Mouse (Mus musculus): ENCODE results near the gene Ubqln4. TPM values are rescaled to one million over a fixed set of nuclear protein-coding genes. Genes with fewer than 3 reads are reported as not detected.

Ubqln4 gene
- total RNA-seq, 2 experiments from 2014 or later, result 86.3 to 89.9 TPM

GRCm38 (mm10) chr3:88541622-88542401, 11.7 kb upstream of the Ubqln4 start:
- no peak for DNase-seq (ENCODE audit: low spot score)

DNA sequence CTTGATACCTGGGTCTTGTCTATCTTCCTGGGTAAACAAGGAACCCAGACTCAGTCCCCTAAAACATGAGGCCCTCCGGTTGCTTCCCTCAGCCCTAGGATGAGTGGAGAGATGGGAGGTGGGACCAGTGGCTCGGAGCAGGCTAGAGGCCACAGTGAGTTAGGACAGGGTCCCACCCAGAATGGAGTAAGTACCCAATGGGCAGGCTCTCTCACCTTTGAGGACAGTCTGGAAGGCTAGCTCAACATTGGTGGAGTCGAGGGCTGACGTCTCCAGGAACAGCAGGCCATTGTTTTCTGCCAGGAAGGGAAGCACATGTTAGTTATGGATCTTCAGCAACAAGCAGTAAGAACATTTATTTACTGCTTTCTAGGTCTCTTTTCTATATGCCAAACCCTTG, 11.1 kb upstream of the Ubqln4 start:
- no peak for DNase-seq (ENCODE audit: low spot score)

DNA sequence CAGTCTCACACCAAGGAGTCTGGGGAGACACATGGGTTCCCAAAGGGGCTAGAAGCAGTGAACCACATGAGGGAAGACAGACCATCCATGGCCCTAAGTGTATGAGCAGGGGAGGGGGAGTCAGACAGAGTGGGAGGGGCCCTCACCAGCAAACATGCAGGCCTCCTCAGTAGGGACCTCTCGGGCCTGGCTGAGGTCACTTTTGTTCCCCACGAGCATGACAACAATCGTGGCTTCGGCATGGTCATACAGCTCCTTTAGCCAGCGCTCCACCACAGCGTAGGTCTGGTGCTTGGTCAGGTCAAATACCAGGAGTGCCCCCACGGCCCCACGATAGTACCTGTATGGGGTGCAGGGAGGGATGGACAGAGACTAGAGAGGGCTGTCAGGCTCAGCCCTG, 10.4 kb upstream of the Ubqln4 start:
- no peak for DNase-seq (ENCODE audit: low spot score)

- DNase-seq (ENCODE audit: low spot score), result no peak
Observed at GRCm38 (mm10) chr3:88543651-88544410, 9.7 kb upstream of the Ubqln4 start.

- DNase-seq (ENCODE audit: low spot score), result no peak
Observed at GRCm38 (mm10) chr3:88544514-88544913, 9.0 kb upstream of the Ubqln4 start.

DNA sequence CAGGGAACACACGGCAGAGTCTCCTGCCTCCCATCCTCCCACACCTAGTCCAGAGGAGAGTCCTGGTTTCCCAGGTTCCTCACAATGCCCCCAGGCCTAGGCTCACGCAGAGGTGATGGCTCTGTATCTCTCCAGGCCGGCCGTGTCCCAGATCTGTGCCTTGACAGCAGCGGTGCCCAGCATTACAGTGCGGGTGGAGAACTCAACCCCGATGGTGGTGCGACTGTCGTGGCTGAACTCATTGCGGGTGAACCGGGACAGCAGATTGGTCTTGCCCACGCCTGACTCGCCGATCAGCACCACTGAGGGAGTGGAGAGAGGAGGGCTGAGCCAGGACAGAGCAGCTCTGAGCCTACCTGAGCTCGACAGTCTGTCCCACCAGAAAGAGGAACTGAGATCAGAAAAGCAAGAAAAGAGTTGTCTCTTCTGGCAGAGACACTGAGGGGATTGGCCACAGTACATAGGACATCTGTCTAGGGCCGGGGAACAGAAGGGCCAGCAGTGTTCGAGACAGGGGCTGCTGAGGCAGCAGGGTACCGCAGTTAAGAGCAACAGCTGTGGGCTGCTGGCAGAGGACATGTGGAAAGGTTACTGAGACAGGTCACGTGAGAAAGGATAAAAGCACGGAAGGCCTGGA, 8.5 kb upstream of the Ubqln4 start:
- DNase-seq (ENCODE audit: low spot score), result no peak

- no peak for DNase-seq (ENCODE audit: low spot score)
Observed at GRCm38 (mm10) chr3:88546674-88547418, 6.7 kb upstream of the Ubqln4 start.

GRCm38 (mm10) chr3:88548180-88548917, 5.2 kb upstream of the Ubqln4 start, which contains the start of gene Rab25:
Gene Rab25 (minus strand): TSS chr3:88548300.
- DNase-seq (ENCODE audit: low spot score), result no peak

GRCm38 (mm10) chr3:88551586-88551985, 2.0 kb upstream of the Ubqln4 start:
- DNase-seq (ENCODE audit: low spot score), result no peak

- no peak for DNase-seq (ENCODE audit: low spot score)
Observed at GRCm38 (mm10) chr3:88552082-88552645, 1.4 kb upstream of the Ubqln4 start.

DNA sequence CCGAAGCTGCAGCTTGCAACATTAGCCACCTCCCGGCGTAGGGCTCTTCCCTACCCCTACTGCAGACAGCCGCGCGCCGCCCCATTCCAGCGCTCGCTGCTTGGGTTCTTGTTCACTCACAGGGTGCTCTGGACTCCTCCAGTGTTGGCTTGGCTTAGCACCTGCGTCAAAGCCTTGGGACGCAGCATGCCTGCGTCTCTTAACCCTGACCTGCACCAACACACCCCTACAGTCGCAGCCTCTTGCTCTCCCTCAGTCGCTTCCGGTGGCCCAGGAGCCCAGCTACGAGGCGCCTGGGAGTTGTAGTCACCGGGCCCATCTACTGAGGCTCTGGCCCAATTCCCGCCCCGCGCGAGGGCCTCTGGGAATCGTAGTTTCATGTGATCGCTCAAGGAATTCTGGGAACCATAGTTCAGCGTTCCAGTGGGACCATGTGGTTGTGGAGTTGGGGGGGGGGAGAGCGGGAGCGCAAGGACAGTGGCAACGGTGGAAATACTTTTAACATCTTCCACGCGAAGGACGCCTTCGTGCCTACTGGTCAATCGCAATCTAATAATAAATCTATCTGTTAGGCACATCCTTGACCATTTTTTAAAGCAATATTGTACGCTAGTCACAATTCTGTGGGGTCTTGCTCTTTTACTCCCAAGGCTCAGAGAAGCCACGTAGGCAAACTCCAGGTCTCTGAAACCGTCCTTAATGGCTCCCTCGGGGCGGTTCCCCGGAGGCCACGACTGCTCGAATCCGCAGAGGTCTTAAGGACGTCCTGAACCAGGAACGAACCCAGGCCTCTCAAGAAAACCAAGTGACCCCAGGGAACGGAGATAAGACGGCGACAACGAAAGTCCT, 658 bp upstream of the Ubqln4 start, which contains the start of gene Lamtor2:
Lamtor2 (minus strand) TSS at position 399 of the 849 bp plus-strand sequence.
- DNase-seq (ENCODE audit: low spot score), result peak; percentile 99

GRCm38 (mm10) chr3:88553880-88554586, 475 bp downstream of the Ubqln4 start:
- DNase-seq (ENCODE audit: low spot score), result peak; percentile 40

DNA sequence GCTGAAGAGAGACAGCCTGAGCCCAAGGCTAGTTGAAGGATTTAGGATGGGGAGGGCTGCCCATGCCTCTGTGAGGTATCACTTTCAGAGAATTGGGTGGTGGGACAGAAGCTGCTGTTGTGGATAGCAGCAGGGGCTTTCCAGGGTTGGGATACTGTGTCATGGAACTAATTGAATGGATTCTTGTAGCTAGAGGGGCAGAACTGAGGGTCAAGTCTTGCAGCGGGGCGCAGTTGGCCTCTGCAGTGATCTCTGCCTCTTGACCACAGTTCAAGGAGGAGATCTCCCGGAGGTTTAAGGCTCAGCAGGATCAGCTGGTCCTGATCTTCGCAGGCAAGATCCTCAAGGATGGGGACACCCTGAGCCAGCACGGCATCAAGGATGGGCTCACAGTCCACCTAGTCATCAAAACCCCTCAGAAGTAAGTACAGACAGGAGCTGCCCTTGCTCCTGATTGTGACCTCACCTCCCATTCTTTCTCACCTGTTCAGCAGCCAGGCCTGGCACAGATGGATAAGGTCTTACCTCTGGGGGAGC, 1.6 kb downstream of the Ubqln4 start:
- DNase-seq (ENCODE audit: low spot score), result no peak

DNA sequence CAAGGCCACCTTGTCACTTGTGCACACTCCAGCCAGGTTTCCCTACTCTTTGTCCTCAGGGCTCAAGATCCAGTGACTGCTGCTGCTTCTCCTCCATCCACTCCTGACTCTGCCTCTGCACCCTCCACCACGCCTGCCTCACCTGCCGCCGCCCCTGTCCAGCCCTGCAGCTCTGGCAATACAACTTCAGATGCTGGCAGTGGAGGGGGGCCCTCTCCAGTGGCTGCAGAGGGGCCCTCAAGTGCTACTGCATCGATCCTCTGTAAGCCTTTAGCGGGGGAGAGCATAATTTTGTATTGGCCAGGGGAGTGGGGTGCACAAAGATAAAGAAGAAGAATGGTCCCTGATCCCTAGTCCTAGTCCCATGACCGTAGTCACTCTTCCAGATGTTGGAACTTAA, 2.2 kb downstream of the Ubqln4 start:
- DNase-seq (ENCODE audit: low spot score), result no peak

DNA sequence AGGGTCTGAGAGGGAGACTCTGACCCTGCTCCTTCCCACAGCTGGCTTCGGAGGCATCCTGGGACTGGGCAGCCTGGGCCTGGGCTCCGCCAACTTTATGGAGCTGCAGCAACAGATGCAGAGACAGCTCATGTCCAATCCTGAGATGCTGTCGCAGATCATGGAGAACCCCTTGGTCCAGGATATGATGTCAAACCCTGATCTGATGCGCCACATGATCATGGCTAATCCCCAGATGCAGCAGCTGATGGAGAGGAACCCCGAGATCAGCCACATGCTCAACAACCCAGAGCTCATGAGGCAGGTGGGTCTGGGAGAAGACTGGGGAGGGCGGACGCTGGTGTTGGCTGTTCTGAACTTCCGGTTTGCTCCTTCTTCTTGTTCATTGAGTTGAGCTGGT, 3.1 kb downstream of the Ubqln4 start:
- DNase-seq (ENCODE audit: low spot score), result no peak

DNA sequence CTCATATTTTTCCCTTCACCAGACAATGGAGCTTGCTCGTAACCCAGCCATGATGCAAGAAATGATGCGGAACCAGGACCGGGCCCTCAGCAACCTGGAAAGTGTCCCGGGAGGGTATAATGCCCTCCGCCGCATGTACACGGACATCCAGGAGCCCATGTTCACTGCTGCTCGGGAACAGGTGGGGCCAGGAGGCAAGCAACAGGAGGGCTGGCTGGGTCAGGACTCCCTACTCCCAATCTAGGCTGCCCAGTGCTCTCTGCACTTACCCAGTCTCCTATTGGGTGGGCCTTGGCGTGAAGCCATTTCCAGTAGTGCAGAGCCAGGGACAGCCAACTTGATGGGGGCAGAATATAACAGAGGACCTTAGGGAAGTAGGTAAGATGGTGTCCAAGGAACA, 6.0 kb downstream of the Ubqln4 start:
- no peak for DNase-seq (ENCODE audit: low spot score)

GRCm38 (mm10) chr3:88561989-88562388, 8.4 kb downstream of the Ubqln4 start:
- DNase-seq (ENCODE audit: low spot score), result no peak

DNA sequence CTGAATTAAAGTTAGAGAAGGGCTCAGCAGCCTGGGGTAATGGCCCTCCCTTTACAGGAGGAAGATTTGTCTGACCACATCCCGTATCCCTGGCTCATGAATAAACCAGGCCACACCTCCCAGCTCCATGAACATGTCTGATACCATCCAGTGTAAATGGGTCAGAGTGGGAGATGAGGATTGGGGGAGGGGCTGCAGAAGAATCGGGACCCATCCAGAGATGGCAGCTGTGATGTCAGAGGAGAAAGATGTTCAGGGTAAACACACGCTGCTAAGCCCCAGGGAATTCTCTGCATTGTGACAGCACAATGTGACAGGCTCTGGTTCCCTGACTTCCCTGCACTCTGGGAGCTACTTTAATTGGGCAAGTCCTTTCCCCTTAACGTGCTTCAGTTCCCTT, 9.9 kb downstream of the Ubqln4 start:
- no peak for DNase-seq (ENCODE audit: low spot score)

- DNase-seq (ENCODE audit: low spot score), result peak; percentile 39
Observed at GRCm38 (mm10) chr3:88563966-88564365, 10.4 kb downstream of the Ubqln4 start.
